Mouse (Mus musculus): ENCODE results near the gene Ascl1.

GRCm38 (mm10) chr10:87446829-87447753 lies 46.4 kb downstream of the Ascl1 start:
- no peak for TF ChIP-seq POLR2A (IDR thresholded peaks at IDR 0.05; ENCODE audit: low read depth, low read length)
- TF ChIP-seq CTCF (conservative IDR thresholded peaks at IDR 0.05; ENCODE audit: insufficient read depth, insufficient read length, low read depth, low read length), result no peak

Data from kidney, adult 2 months (tissue).